9 mouse cellular contexts compared by ENCODE assay signal in genomic region chr4:116840096-116840495, GRCm38 (mm10). TPM values are rescaled to one million over a fixed set of nuclear protein-coding genes. Genes with fewer than 3 reads are reported as not detected.
DNase-seq lines count a peak whose midpoint lies in the region; ATAC-seq and TF ChIP-seq lines count a peak whose summit lies in the region.
"Not testable (repeated sequence)": the region's sequence is repeated elsewhere in the genome, so short reads cannot be mapped to it uniquely, and the experiment has no call there.
"Had no signal": no experiment of that assay in that cellular context is flagged by ENCODE, and none has a peak within 500 bp of the region (broad histone marks: within the 10 kb centered on the region; RNA-seq: fewer than 3 reads in every experiment).

No protein-coding gene starts in this region.

- 22% methylated on average over 23 of the region's 29 CpGs for WGBS in embryonic facial prominence, embryonic 15.5 days
- 10% methylated on average over 23 of the region's 29 CpGs for WGBS in heart, embryonic 13.5 days
- 35% methylated on average over 24 of the region's 29 CpGs for WGBS in hindbrain, embryonic 12.5 days
- WGBS in intestine, postnatal 0 days, result 24% methylated on average over 20 of the region's 29 CpGs
- 26% methylated on average over 21 of the region's 29 CpGs for WGBS in limb, embryonic 13.5 days
- WGBS in midbrain, embryonic 10.5 days, result 41% methylated on average over 23 of the region's 29 CpGs

- H3K27me3 ChIP-seq in embryonic facial prominence, embryonic 15.5 days; hindbrain, embryonic 12.5 days; intestine, postnatal 0 days (replicated peaks; ENCODE audit: control insufficient read depth, insufficient read depth, low read length); testis, adult 2 months (ENCODE audit: control insufficient read depth, insufficient read depth, low read length): not testable (repeated sequence)
- peaks cover 32% of the 10 kb centered on the region for H3K27me3 ChIP-seq in heart, embryonic 13.5 days (replicated peaks)
- peaks cover 22% of the 10 kb centered on the region for H3K27me3 ChIP-seq in limb, embryonic 13.5 days
- peaks cover 11% of the 10 kb centered on the region for H3K27me3 ChIP-seq in midbrain, embryonic 10.5 days (ENCODE audit: low read depth, poor library complexity, severe bottlenecking)

- not testable (repeated sequence) for TF ChIP-seq CTCF in intestine, postnatal 0 days (IDR thresholded peaks at IDR 0.05; ENCODE audit: low read depth); testis, adult 2 months (IDR thresholded peaks at IDR 0.05; ENCODE audit: control insufficient read depth, insufficient read depth, insufficient replicate concordance, low read depth, low read length)

- not testable (repeated sequence) for H3K27ac ChIP-seq in embryonic facial prominence, embryonic 15.5 days (replicated peaks); heart, embryonic 13.5 days (replicated peaks); hindbrain, embryonic 12.5 days; intestine, postnatal 0 days (ENCODE audit: low read depth, low read length); limb, embryonic 13.5 days; midbrain, embryonic 10.5 days (replicated peaks); testis, adult 2 months (ENCODE audit: control insufficient read depth, insufficient read depth, low read depth, low read length)

- not testable (repeated sequence) for H3K4me3 ChIP-seq in embryonic facial prominence, embryonic 15.5 days (replicated peaks); hindbrain, embryonic 12.5 days; intestine, postnatal 0 days (ENCODE audit: low read depth, low read length)
- peak overlapping the region; percentile 34 for H3K4me3 ChIP-seq in heart, embryonic 13.5 days
- peak overlapping the region; percentile 24 for H3K4me3 ChIP-seq in limb, embryonic 13.5 days
- H3K4me3 ChIP-seq in midbrain, embryonic 10.5 days, result peak overlapping the region; percentile 12; the same call in 1 of the 2 replicates
- peak overlapping the region; percentile 46; the same call in 1 of the 2 replicates for H3K4me3 ChIP-seq in testis, adult 2 months (ENCODE audit: control insufficient read depth, low read depth, low read length)

- H3K9ac ChIP-seq in embryonic facial prominence, embryonic 15.5 days; hindbrain, embryonic 12.5 days; intestine, postnatal 0 days (ENCODE audit: low read depth, low read length); limb, embryonic 13.5 days: not testable (repeated sequence)
- H3K9ac ChIP-seq in heart, embryonic 13.5 days, result peak overlapping the region; percentile 56; the same call in 1 of the 2 replicates

- TF ChIP-seq POLR2A in testis, adult 2 months (IDR thresholded peaks at IDR 0.05; ENCODE audit: control insufficient read depth, low read depth, low read length), result not testable (repeated sequence)

- DNase-seq in R1 (ENCODE audit: low read depth, low spot score), result peak; percentile 48
- DNase-seq in midbrain, embryonic 10.5 days (ENCODE audit: low spot score), result not testable (repeated sequence)

- not testable (repeated sequence) for H3K36me3 ChIP-seq in embryonic facial prominence, embryonic 15.5 days; heart, embryonic 13.5 days; hindbrain, embryonic 12.5 days; intestine, postnatal 0 days (ENCODE audit: control insufficient read depth, insufficient read depth); limb, embryonic 13.5 days; midbrain, embryonic 10.5 days; testis, adult 2 months (ENCODE audit: control insufficient read depth, insufficient read depth, low read length)

- H3K4me1 ChIP-seq in embryonic facial prominence, embryonic 15.5 days; heart, embryonic 13.5 days; hindbrain, embryonic 12.5 days; intestine, postnatal 0 days (replicated peaks; ENCODE audit: control insufficient read depth, insufficient read depth, low read length); limb, embryonic 13.5 days; testis, adult 2 months (ENCODE audit: control insufficient read depth, insufficient read depth, low read length): not testable (repeated sequence)
- peaks cover 13% of the 10 kb centered on the region for H3K4me1 ChIP-seq in midbrain, embryonic 10.5 days

- H3K4me2 ChIP-seq in embryonic facial prominence, embryonic 15.5 days (replicated peaks), result peak overlapping the region; percentile 30; the same call in 1 of the 2 replicates
- H3K4me2 ChIP-seq in heart, embryonic 13.5 days, result peak overlapping the region; percentile 63
- peak overlapping the region; percentile 33; the same call in 1 of the 2 replicates for H3K4me2 ChIP-seq in hindbrain, embryonic 12.5 days (replicated peaks)
- H3K4me2 ChIP-seq in intestine, postnatal 0 days (replicated peaks; ENCODE audit: low read depth), result peak overlapping the region; percentile 40; the same call in 1 of the 2 replicates
- peak overlapping the region; percentile 54 for H3K4me2 ChIP-seq in limb, embryonic 13.5 days (replicated peaks)

- H3K9me3 ChIP-seq in embryonic facial prominence, embryonic 15.5 days (replicated peaks); heart, embryonic 13.5 days; hindbrain, embryonic 12.5 days (replicated peaks); intestine, postnatal 0 days (ENCODE audit: control insufficient read depth); limb, embryonic 13.5 days; midbrain, embryonic 10.5 days (replicated peaks): not testable (repeated sequence)

- not testable (repeated sequence) for ATAC-seq in embryonic facial prominence, embryonic 15.5 days (ENCODE audit: insufficient number of reproducible peaks, low FRiP score, low TSS enrichment, low read depth); heart, embryonic 13.5 days (ENCODE audit: extremely low read depth, insufficient number of reproducible peaks, low FRiP score, low TSS enrichment); hindbrain, embryonic 12.5 days (ENCODE audit: low FRiP score); intestine, postnatal 0 days; limb, embryonic 13.5 days (ENCODE audit: low FRiP score, low read depth)

RNA-seq across cellular contexts. Expression of gene Hpdl, which starts 18.6 kb away (rescaled TPM):
- 0.47 and 0.89 TPM in 2 replicates for polyA plus RNA-seq in embryonic facial prominence, embryonic 15.5 days (2015; fragmentation: Nextera tagmentation; extraction: Ambion mirVana)
- 0.70 and 1.0 TPM in 2 replicates for polyA plus RNA-seq in heart, embryonic 13.5 days (2015; fragmentation: Nextera tagmentation; extraction: Ambion mirVana)
- polyA plus RNA-seq in hindbrain, embryonic 12.5 days (2016; fragmentation: Nextera tagmentation; extraction: Ambion mirVana), result 1.5 and 1.7 TPM in 2 replicates
- 0.51 and 0.99 TPM in 2 replicates for polyA plus RNA-seq in intestine, postnatal 0 days (2015; fragmentation: Nextera tagmentation; extraction: Ambion mirVana)
- 1.0 TPM in 2 replicates for polyA plus RNA-seq in limb, embryonic 13.5 days (2015; fragmentation: Nextera tagmentation; extraction: Ambion mirVana)
- 1.0 and 1.2 TPM in 2 replicates for polyA plus RNA-seq in midbrain, embryonic 10.5 days (2016; fragmentation: Nextera tagmentation; extraction: Ambion mirVana)
- 2.0 and 3.5 TPM in 2 replicates for polyA plus RNA-seq in testis, adult 2 months (2012; rRNA removed)

RNA-seq across cellular contexts. Expression of gene Mutyh, which starts 32.6 kb away (rescaled TPM):
- polyA plus RNA-seq in embryonic facial prominence, embryonic 15.5 days (2015; fragmentation: Nextera tagmentation; extraction: Ambion mirVana), result 13.0 and 14.8 TPM in 2 replicates
- 7.8 and 8.5 TPM in 2 replicates for polyA plus RNA-seq in heart, embryonic 13.5 days (2015; fragmentation: Nextera tagmentation; extraction: Ambion mirVana)
- 11.5 and 15.1 TPM in 2 replicates for polyA plus RNA-seq in hindbrain, embryonic 12.5 days (2016; fragmentation: Nextera tagmentation; extraction: Ambion mirVana)
- polyA plus RNA-seq in intestine, postnatal 0 days (2015; fragmentation: Nextera tagmentation; extraction: Ambion mirVana), result 2.6 and 2.9 TPM in 2 replicates
- 18.2 and 19.4 TPM in 2 replicates for polyA plus RNA-seq in limb, embryonic 13.5 days (2015; fragmentation: Nextera tagmentation; extraction: Ambion mirVana)
- 27.1 and 27.3 TPM in 2 replicates for polyA plus RNA-seq in midbrain, embryonic 10.5 days (2016; fragmentation: Nextera tagmentation; extraction: Ambion mirVana)
- polyA plus RNA-seq in testis, adult 2 months (2012; rRNA removed), result 5.7 and 6.2 TPM in 2 replicates

RNA-seq across cellular contexts. Expression of gene Toe1, which starts 32.7 kb away (rescaled TPM):
- polyA plus RNA-seq in embryonic facial prominence, embryonic 15.5 days (2015; fragmentation: Nextera tagmentation; extraction: Ambion mirVana), result 35.6 and 36.4 TPM in 2 replicates
- 19.8 and 21.1 TPM in 2 replicates for polyA plus RNA-seq in heart, embryonic 13.5 days (2015; fragmentation: Nextera tagmentation; extraction: Ambion mirVana)
- 32.1 and 32.4 TPM in 2 replicates for polyA plus RNA-seq in hindbrain, embryonic 12.5 days (2016; fragmentation: Nextera tagmentation; extraction: Ambion mirVana)
- 13.3 and 14.7 TPM in 2 replicates for polyA plus RNA-seq in intestine, postnatal 0 days (2015; fragmentation: Nextera tagmentation; extraction: Ambion mirVana)
- polyA plus RNA-seq in limb, embryonic 13.5 days (2015; fragmentation: Nextera tagmentation; extraction: Ambion mirVana), result 40.4 and 41.2 TPM in 2 replicates
- polyA plus RNA-seq in midbrain, embryonic 10.5 days (2016; fragmentation: Nextera tagmentation; extraction: Ambion mirVana), result 38.8 and 40.9 TPM in 2 replicates
- 30.9 and 35.0 TPM in 2 replicates for polyA plus RNA-seq in testis, adult 2 months (2012; rRNA removed)

RNA-seq across cellular contexts. Expression of gene Zswim5, which starts 37.1 kb away (rescaled TPM):
- polyA plus RNA-seq in embryonic facial prominence, embryonic 15.5 days (2015; fragmentation: Nextera tagmentation; extraction: Ambion mirVana), result 0.35 and 0.45 TPM in 2 replicates
- 0.43 and 0.66 TPM in 2 replicates for polyA plus RNA-seq in heart, embryonic 13.5 days (2015; fragmentation: Nextera tagmentation; extraction: Ambion mirVana)
- polyA plus RNA-seq in hindbrain, embryonic 12.5 days (2016; fragmentation: Nextera tagmentation; extraction: Ambion mirVana), result 7.4 and 8.5 TPM in 2 replicates
- polyA plus RNA-seq in intestine, postnatal 0 days (2015; fragmentation: Nextera tagmentation; extraction: Ambion mirVana), result 1.9 and 2.1 TPM in 2 replicates
- polyA plus RNA-seq in limb, embryonic 13.5 days (2015; fragmentation: Nextera tagmentation; extraction: Ambion mirVana), result 0.57 and 0.62 TPM in 2 replicates
- 5.7 and 7.4 TPM in 2 replicates for polyA plus RNA-seq in midbrain, embryonic 10.5 days (2016; fragmentation: Nextera tagmentation; extraction: Ambion mirVana)
- 3.7 and 4.7 TPM in 2 replicates for polyA plus RNA-seq in testis, adult 2 months (2012; rRNA removed)
- polyA plus RNA-seq: myocyte had no signal
